Mouse (Mus musculus) adrenal gland, postnatal 10 days (tissue): ENCODE measurements around the gene N4bp2l2. TPM values are rescaled to one million over a fixed set of nuclear protein-coding genes. Genes with fewer than 3 reads are reported as not detected.
"Not testable (repeated sequence)": the region's sequence is repeated elsewhere in the genome, so short reads cannot be mapped to it uniquely, and the experiment has no call there.

ENCODE experiments used
- DNase-seq: peaks from one replicate; pipeline ENCODE4 v3.0.0; 2021; ENCODE audit warnings: mixed read lengths
- long read RNA-seq, 2 experiments: library from polyadenylated mRNA; stranded (forward); transcript quantifications; one replicate each; pipeline ENCODE4 v2.0.0; 2021
- total RNA-seq, 2 experiments: library from RNA; stranded (reverse); gene quantifications; 2 replicates each; pipeline ENCODE4 v1.2.3; 2021

The N4bp2l2 gene
- 10 to 100 TPM; 72.4 to 81.4 TPM for total RNA-seq
- long read RNA-seq, experiment 1, full-length matches to known transcripts: 9 of 20 reads
- long read RNA-seq, experiment 1, partial matches to known transcripts: 4 of 20 reads
- long read RNA-seq, experiment 1, other reads (novel, unspliced or antisense): 7 of 20 reads
- long read RNA-seq, experiment 2, full-length matches to known transcripts: 4 of 7 reads
- long read RNA-seq, experiment 2, partial matches to known transcripts: 0 of 7 reads
- long read RNA-seq, experiment 2, other reads (novel, unspliced or antisense): 3 of 7 reads

- DNase-seq: not testable (repeated sequence)
These were observed at the start of gene N4bp2l2 for GRCm38 (mm10) chr5:150666133-150666739. N4bp2l2 (minus strand) TSS chr5:150666183.

- DNase-seq: no peak
These were observed 47.4 kb upstream of the N4bp2l2 start for GRCm38 (mm10) chr5:150713431-150713830.

GRCm38 (mm10) chr5:150711503-150711902 is 45.5 kb upstream of the N4bp2l2 start:
- DNase-seq: no peak

GRCm38 (mm10) chr5:150707181-150707580 is 41.2 kb upstream of the N4bp2l2 start:
- DNase-seq: not testable (repeated sequence)

- DNase-seq: not testable (repeated sequence)
These were observed 40.7 kb upstream of the N4bp2l2 start for GRCm38 (mm10) chr5:150706651-150707050.

GRCm38 (mm10) chr5:150702714-150703113 is 36.7 kb upstream of the N4bp2l2 start:
- peak; percentile 64 for DNase-seq

GRCm38 (mm10) chr5:150693277-150693676 is 27.3 kb upstream of the N4bp2l2 start:
- DNase-seq: no peak

- DNase-seq: no peak
These were observed 24.7 kb upstream of the N4bp2l2 start for GRCm38 (mm10) chr5:150690685-150691084.

- DNase-seq: not testable (repeated sequence)
These were observed 16.9 kb upstream of the N4bp2l2 start for GRCm38 (mm10) chr5:150682862-150683261.

- DNase-seq: no peak
These were observed 8.9 kb upstream of the N4bp2l2 start for GRCm38 (mm10) chr5:150674866-150675265.

GRCm38 (mm10) chr5:150673880-150674621 is 8.1 kb upstream of the N4bp2l2 start:
- DNase-seq: peak; percentile 52

- DNase-seq: peak; percentile 97
These were observed 7.3 kb upstream of the N4bp2l2 start, which contains the start of gene Pds5b for GRCm38 (mm10) chr5:150673153-150673835. Pds5b (plus strand) TSS chr5:150673739.

- no peak for DNase-seq
These were observed 6.4 kb upstream of the N4bp2l2 start for GRCm38 (mm10) chr5:150672343-150672742.

GRCm38 (mm10) chr5:150668731-150669130 is 2.7 kb upstream of the N4bp2l2 start:
- DNase-seq: no peak

GRCm38 (mm10) chr5:150665132-150665954 is 640 bp downstream of the N4bp2l2 start:
- DNase-seq: peak; percentile 95

- DNase-seq: no peak
These were observed 1.2 kb downstream of the N4bp2l2 start for GRCm38 (mm10) chr5:150664794-150665131.

- peak; percentile 38 for DNase-seq
These were observed 2.1 kb downstream of the N4bp2l2 start for GRCm38 (mm10) chr5:150663926-150664325.

GRCm38 (mm10) chr5:150660296-150660695 is 5.7 kb downstream of the N4bp2l2 start:
- DNase-seq: not testable (repeated sequence)

- DNase-seq: not testable (repeated sequence)
These were observed 6.6 kb downstream of the N4bp2l2 start for GRCm38 (mm10) chr5:150659425-150659824.

- DNase-seq: no peak
These were observed 11.4 kb downstream of the N4bp2l2 start for GRCm38 (mm10) chr5:150654548-150654947.

GRCm38 (mm10) chr5:150652578-150652977 is 13.4 kb downstream of the N4bp2l2 start:
- no peak for DNase-seq

GRCm38 (mm10) chr5:150644926-150645325 is 21.1 kb downstream of the N4bp2l2 start:
- DNase-seq: no peak
